Mouse (Mus musculus): ENCODE measurements around the gene Chpt1.
"Not testable (repeated sequence)": the region's sequence is repeated elsewhere in the genome, so short reads cannot be mapped to it uniquely, and the experiment has no call there.

Gene Chpt1

GRCm38 (mm10) chr10:88494959-88495587 is 8.8 kb downstream of the Chpt1 start:
- no peak for DNase-seq

GRCm38 (mm10) chr10:88492658-88493057 is 11.2 kb downstream of the Chpt1 start:
- no peak for DNase-seq

GRCm38 (mm10) chr10:88491632-88492031 is 12.2 kb downstream of the Chpt1 start:
- DNase-seq: no peak

- DNase-seq: no peak
Measured at GRCm38 (mm10) chr10:88488629-88489028, 15.2 kb downstream of the Chpt1 start.

GRCm38 (mm10) chr10:88482866-88483265 is 21.0 kb downstream of the Chpt1 start:
- not testable (repeated sequence) for DNase-seq

GRCm38 (mm10) chr10:88460122-88460820 is 43.6 kb downstream of the Chpt1 start:
- no peak for DNase-seq

GRCm38 (mm10) chr10:88459502-88459992 is 44.3 kb downstream of the Chpt1 start, which contains the start of gene Sycp3:
TSS of gene Sycp3 (plus strand) at chr10:88459569.
- no peak for DNase-seq

- no peak for DNase-seq
Measured at GRCm38 (mm10) chr10:88457816-88458215, 46.1 kb downstream of the Chpt1 start.

GRCm38 (mm10) chr10:88451990-88452389 is 51.9 kb downstream of the Chpt1 start:
- DNase-seq: no peak

GRCm38 (mm10) chr10:88451221-88451620 is 52.7 kb downstream of the Chpt1 start:
- peak; percentile 77 to 83 for DNase-seq

GRCm38 (mm10) chr10:88441224-88441623 is 62.6 kb downstream of the Chpt1 start:
- no peak for DNase-seq

- no peak for DNase-seq
Measured at GRCm38 (mm10) chr10:88427998-88428397, 75.9 kb downstream of the Chpt1 start.

GRCm38 (mm10) chr10:88426896-88427295 is 77.0 kb downstream of the Chpt1 start:
- DNase-seq: no peak

GRCm38 (mm10) chr10:88426158-88426816 is 77.6 kb downstream of the Chpt1 start:
- DNase-seq: peak; percentile 78

- DNase-seq: no peak
Measured at GRCm38 (mm10) chr10:88420655-88421435, 83.0 kb downstream of the Chpt1 start.

GRCm38 (mm10) chr10:88420141-88420541 is 83.7 kb downstream of the Chpt1 start:
- DNase-seq: no peak

- DNase-seq: no peak
Measured at GRCm38 (mm10) chr10:88417686-88418085, 86.2 kb downstream of the Chpt1 start.

GRCm38 (mm10) chr10:88412290-88412995 is 91.4 kb downstream of the Chpt1 start:
- peak in 1 of 2 experiments; percentile 24 for DNase-seq

GRCm38 (mm10) chr10:88409751-88410150 is 94.1 kb downstream of the Chpt1 start:
- no peak for DNase-seq

- no peak for DNase-seq
Measured at GRCm38 (mm10) chr10:88407875-88408631, 95.8 kb downstream of the Chpt1 start.

GRCm38 (mm10) chr10:88405812-88406211 is 98.1 kb downstream of the Chpt1 start:
- peak in 1 of 2 experiments; percentile 11 for DNase-seq

All from cerebellum, postnatal 14 days (tissue).